Mouse (Mus musculus) intestine, postnatal 0 days (tissue): ENCODE data around the gene Hipk3. TPM values are rescaled to one million over a fixed set of nuclear protein-coding genes. Genes with fewer than 3 reads are reported as not detected.

Experiments
- ATAC-seq: fragments of 200-750 bp; cut with Nextera tagmentation; 2 replicates; pipeline ENCODE4 v1.8.0; 2017; ENCODE audit warnings: mild to moderate bottlenecking, moderate TSS enrichment, moderate library complexity
- H3K27ac ChIP-seq: fragments of 300-500 bp; sonication (generic); 2 replicates; pipeline ENCODE4 v1.5.1; 2014; ENCODE audit warnings: mild to moderate bottlenecking, low read depth, low read length, moderate library complexity
- H3K27me3 ChIP-seq: fragments of 300-500 bp; sonication (generic); replicated peaks from 2 replicates; pipeline ENCODE4 v1.6.1; 2014; ENCODE audit warnings: low read length, mixed read lengths; ENCODE audit not compliant: control insufficient read depth, insufficient read depth
- H3K36me3 ChIP-seq: fragments of 300-500 bp; sonication (generic); 2 replicates; pipeline ENCODE4 v1.6.1; 2014; ENCODE audit warnings: mild to moderate bottlenecking, moderate library complexity; ENCODE audit not compliant: control insufficient read depth, insufficient read depth
- H3K4me1 ChIP-seq: fragments of 300-500 bp; sonication (generic); replicated peaks from 2 replicates; pipeline ENCODE4 v1.6.1; 2014; ENCODE audit warnings: antibody characterized with exemption, low read length, mixed read lengths; ENCODE audit not compliant: control insufficient read depth, insufficient read depth
- H3K4me2 ChIP-seq: fragments of 300-500 bp; sonication (generic); replicated peaks from 2 replicates; pipeline ENCODE4 v1.6.1; 2014; ENCODE audit warnings: low read depth, mild to moderate bottlenecking, moderate library complexity
- H3K4me3 ChIP-seq: fragments of 300-500 bp; sonication (generic); 2 replicates; pipeline ENCODE4 v1.5.1; 2014; ENCODE audit warnings: low read depth, low read length
- H3K9ac ChIP-seq: fragments of 300-500 bp; sonication (generic); 2 replicates; pipeline ENCODE4 v1.6.1; 2014; ENCODE audit warnings: mild to moderate bottlenecking, low read depth, low read length
- H3K9me3 ChIP-seq: fragments of 300-500 bp; sonication (generic); 2 replicates; pipeline ENCODE4 v1.6.1; 2016; ENCODE audit warnings: mixed run types; ENCODE audit not compliant: control insufficient read depth
- CTCF ChIP-seq: sonication (generic); IDR thresholded peaks from 2 replicates; pipeline ENCODE4 v1.5.1; 2016; ENCODE audit warnings: low read depth, mild to moderate bottlenecking, control low read depth, antibody characterized with exemption, moderate library complexity
- WGBS: fragments of 180-500 bp; shearing (Covaris S2); extraction: QIAGEN DNeasy Blood & Tissue Kit; methylation state at CpG from one replicate; pipeline ENCODE4 v1.1.7; 2014; 5-methylcytosine and 5-hydroxymethylcytosine counted together
- polyA plus RNA-seq: library from polyadenylated mRNA; unstranded; fragments of >200 nt; fragmentation: Nextera tagmentation; extraction: Ambion mirVana; gene quantifications from 2 replicates; pipeline ENCODE4 v1.2.1, GENCODE M21; 2015

Gene Hipk3
- polyA plus RNA-seq, 1 experiment from 2014 or later, result 10.1 TPM

- no peaks in the 10 kb centered on the region for H3K36me3 ChIP-seq
- no peaks in the 10 kb centered on the region for H3K4me1 ChIP-seq
- H3K9me3 ChIP-seq, result no peaks in the 10 kb centered on the region
- 58% methylated on average over 4 of the region's 4 CpGs for WGBS
- no peak for TF ChIP-seq CTCF
- no peaks in the 10 kb centered on the region for H3K27me3 ChIP-seq
- no peak overlapping the region for H3K4me3 ChIP-seq
- no peak overlapping the region for H3K4me2 ChIP-seq
- H3K27ac ChIP-seq, result no peak overlapping the region
- no peak for ATAC-seq
- no peak overlapping the region for H3K9ac ChIP-seq
These were observed 15.2 kb downstream of the Hipk3 start for GRCm38 (mm10) chr2:104479054-104479453.

- no peak for ATAC-seq
- TF ChIP-seq CTCF, result no peak
- no peak overlapping the region for H3K9ac ChIP-seq
- no peak overlapping the region for H3K4me3 ChIP-seq
- no peaks in the 10 kb centered on the region for H3K27me3 ChIP-seq
- H3K4me1 ChIP-seq, result 0 out of 2 replicates have a peak, but pooled peaks cover 2% of the 10 kb centered on the region
- no peaks in the 10 kb centered on the region for H3K9me3 ChIP-seq
- H3K27ac ChIP-seq, result no peak overlapping the region
- 65% methylated on average over 2 of the region's 2 CpGs for WGBS
- H3K4me2 ChIP-seq, result no peak overlapping the region
- no peaks in the 10 kb centered on the region for H3K36me3 ChIP-seq
These were observed 16.7 kb downstream of the Hipk3 start for GRCm38 (mm10) chr2:104477398-104478015.

GRCm38 (mm10) chr2:104472056-104472455, 22.2 kb downstream of the Hipk3 start:
- Histone ChIP-seq H3K9ac (no peak overlapping the region), H3K27me3 (no peaks in the 10 kb centered on the region), H3K4me1 (0 out of 2 replicates have a peak, but pooled peaks cover 2% of the 10 kb centered on the region), H3K36me3 (no peaks in the 10 kb centered on the region), H3K4me3 (no peak overlapping the region), H3K9me3 (no peaks in the 10 kb centered on the region), H3K27ac (no peak overlapping the region), H3K4me2 (no peak overlapping the region)
- no peak for ATAC-seq
- no peak for TF ChIP-seq CTCF
- WGBS, result 88% methylated on average over 6 of the region's 6 CpGs

- Histone ChIP-seq H3K36me3 (no peaks in the 10 kb centered on the region), H3K27ac (no peak overlapping the region), H3K9ac (no peak overlapping the region), H3K9me3 (no peaks in the 10 kb centered on the region), H3K4me2 (no peak overlapping the region), H3K4me1 (0 out of 2 replicates have a peak, but pooled peaks cover 2% of the 10 kb centered on the region), H3K4me3 (no peak overlapping the region), H3K27me3 (no peaks in the 10 kb centered on the region)
- TF ChIP-seq CTCF, result no peak
- ATAC-seq, result no peak
- 89% methylated on average over 16 of the region's 16 CpGs for WGBS
These were observed 23.1 kb downstream of the Hipk3 start for GRCm38 (mm10) chr2:104471161-104471560.

GRCm38 (mm10) chr2:104470536-104470935, 23.7 kb downstream of the Hipk3 start:
- H3K27ac ChIP-seq, result no peak overlapping the region
- TF ChIP-seq CTCF, result no peak
- no peaks in the 10 kb centered on the region for H3K27me3 ChIP-seq
- H3K36me3 ChIP-seq, result no peaks in the 10 kb centered on the region
- H3K9me3 ChIP-seq, result no peaks in the 10 kb centered on the region
- no peak overlapping the region for H3K4me3 ChIP-seq
- 0 out of 2 replicates have a peak, but pooled peaks cover 2% of the 10 kb centered on the region for H3K4me1 ChIP-seq
- H3K4me2 ChIP-seq, result no peak overlapping the region
- 57% methylated on average over 6 of the region's 6 CpGs for WGBS
- no peak for ATAC-seq
- H3K9ac ChIP-seq, result no peak overlapping the region

GRCm38 (mm10) chr2:104468419-104468818, 25.8 kb downstream of the Hipk3 start:
- H3K9ac ChIP-seq, result no peak overlapping the region
- H3K4me2 ChIP-seq, result no peak overlapping the region
- WGBS, result 62% methylated on average over 5 of the region's 5 CpGs
- H3K9me3 ChIP-seq, result no peaks in the 10 kb centered on the region
- ATAC-seq, result no peak
- no peaks in the 10 kb centered on the region for H3K27me3 ChIP-seq
- no peak for TF ChIP-seq CTCF
- 0 out of 2 replicates have a peak, but pooled peaks cover 1% of the 10 kb centered on the region for H3K4me1 ChIP-seq
- no peaks in the 10 kb centered on the region for H3K36me3 ChIP-seq
- no peak overlapping the region for H3K27ac ChIP-seq
- H3K4me3 ChIP-seq, result no peak overlapping the region
